Mouse (Mus musculus) midbrain, embryonic 11.5 days (tissue): ENCODE results near the gene Mfge8. TPM values are rescaled to one million over a fixed set of nuclear protein-coding genes. Genes with fewer than 3 reads are reported as not detected.

Experiments
- ATAC-seq: fragments of 200-750 bp; cut with Nextera tagmentation; 2 replicates; pipeline ENCODE4 v1.8.0; 2017; ENCODE audit warnings: moderate TSS enrichment, moderate library complexity; ENCODE audit not compliant: low FRiP score
- DNase-seq: peaks from one replicate; pipeline ENCODE4 v3.0.0; 2015; ENCODE audit warnings: low spot score; ENCODE audit errors: missing footprints
- H3K27ac ChIP-seq: fragments of 300-500 bp; sonication (generic); 2 replicates; pipeline ENCODE4 v1.5.1; 2014; ENCODE audit warnings: low read depth, low read length
- H3K27me3 ChIP-seq: fragments of 300-500 bp; sonication (generic); 2 replicates; pipeline ENCODE4 v1.6.1; 2014; ENCODE audit warnings: mild to moderate bottlenecking, low read length, moderate library complexity, mixed read lengths; ENCODE audit not compliant: control insufficient read depth, insufficient read depth
- H3K36me3 ChIP-seq: fragments of 300-500 bp; sonication (generic); 2 replicates; pipeline ENCODE4 v1.6.1; 2014; ENCODE audit warnings: mild to moderate bottlenecking, low read length, moderate library complexity, mixed read lengths; ENCODE audit not compliant: control insufficient read depth, insufficient read depth
- H3K4me1 ChIP-seq: fragments of 300-500 bp; sonication (generic); 2 replicates; pipeline ENCODE4 v1.6.1; 2014; ENCODE audit warnings: low read length; ENCODE audit not compliant: control insufficient read depth, insufficient read depth
- H3K4me2 ChIP-seq: fragments of 300-500 bp; sonication (generic); 2 replicates; pipeline ENCODE4 v1.6.1; 2014; ENCODE audit warnings: mild to moderate bottlenecking, moderate library complexity
- H3K4me3 ChIP-seq: fragments of 300-500 bp; sonication (generic); 2 replicates; pipeline ENCODE4 v1.5.1; 2014; ENCODE audit warnings: low read depth, low read length
- H3K9ac ChIP-seq: fragments of 300-500 bp; sonication (generic); 2 replicates; pipeline ENCODE4 v1.6.1; 2014; ENCODE audit warnings: low read length
- H3K9me3 ChIP-seq: fragments of 300-500 bp; sonication (generic); 2 replicates; pipeline ENCODE4 v1.6.1; 2016; ENCODE audit warnings: low read length; ENCODE audit not compliant: control insufficient read depth
- WGBS: fragments of 180-500 bp; shearing (Covaris S2); extraction: QIAGEN DNeasy Blood & Tissue Kit; methylation state at CpG from one replicate; pipeline ENCODE4 v1.1.7; 2014; 5-methylcytosine and 5-hydroxymethylcytosine counted together
- polyA plus RNA-seq: library from polyadenylated mRNA; unstranded; fragments of >200 nt; fragmentation: Nextera tagmentation; extraction: Ambion mirVana; gene quantifications from 2 replicates; pipeline ENCODE4 v1.2.1, GENCODE M21; 2014

Mfge8 gene
- polyA plus RNA-seq, 1 experiment from 2014 or later, result 70.6 TPM

- Histone ChIP-seq H3K27me3 (no peaks in the 10 kb centered on the region), H3K4me3 (no peak overlapping the region), H3K9me3 (no peaks in the 10 kb centered on the region), H3K27ac (no peak overlapping the region), H3K36me3 (no peaks in the 10 kb centered on the region), H3K4me2 (no peak overlapping the region), H3K9ac (no peak overlapping the region), H3K4me1 (no peaks in the 10 kb centered on the region)
- 48% methylated on average over 6 of the region's 6 CpGs for WGBS
- DNase-seq, result no peak
- no peak for ATAC-seq
Measured at GRCm38 (mm10) chr7:79139328-79139824, 9.5 kb downstream of the Mfge8 start.

DNA sequence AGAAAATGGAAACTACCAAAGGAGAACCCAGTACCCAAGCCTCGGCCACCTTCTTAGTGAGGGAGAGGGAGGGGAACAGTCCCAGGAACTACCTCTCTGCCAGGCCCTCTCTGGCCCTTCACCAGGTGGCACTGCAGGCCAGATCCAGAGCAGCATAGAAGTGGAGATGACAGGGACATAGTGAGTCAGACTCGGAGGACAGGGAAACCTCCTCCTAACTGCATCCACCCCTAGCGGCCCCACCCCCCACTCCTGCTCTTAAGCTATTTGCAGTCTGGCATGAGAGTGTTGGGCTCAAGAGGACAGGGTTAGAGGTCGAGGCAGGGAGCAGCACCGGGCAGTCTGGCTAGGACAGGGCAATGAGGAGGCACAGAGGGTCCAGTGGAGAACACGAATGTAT is 15.5 kb downstream of the Mfge8 start:
- WGBS, result 33% methylated on average over 6 of the region's 6 CpGs
- no peak overlapping the region for H3K9ac ChIP-seq
- ATAC-seq, result 0 out of 2 replicates have a peak, but pooled peaks have one; percentile 27
- H3K4me2 ChIP-seq, result no peak overlapping the region
- H3K4me3 ChIP-seq, result no peak overlapping the region
- peaks cover 3% of the 10 kb centered on the region; the same call in 1 of the 2 replicates for H3K27me3 ChIP-seq
- no peaks in the 10 kb centered on the region for H3K36me3 ChIP-seq
- no peak overlapping the region for H3K27ac ChIP-seq
- peaks cover 10% of the 10 kb centered on the region; the same call in 1 of the 2 replicates for H3K4me1 ChIP-seq
- H3K9me3 ChIP-seq, result no peaks in the 10 kb centered on the region
- DNase-seq, result no peak

DNA sequence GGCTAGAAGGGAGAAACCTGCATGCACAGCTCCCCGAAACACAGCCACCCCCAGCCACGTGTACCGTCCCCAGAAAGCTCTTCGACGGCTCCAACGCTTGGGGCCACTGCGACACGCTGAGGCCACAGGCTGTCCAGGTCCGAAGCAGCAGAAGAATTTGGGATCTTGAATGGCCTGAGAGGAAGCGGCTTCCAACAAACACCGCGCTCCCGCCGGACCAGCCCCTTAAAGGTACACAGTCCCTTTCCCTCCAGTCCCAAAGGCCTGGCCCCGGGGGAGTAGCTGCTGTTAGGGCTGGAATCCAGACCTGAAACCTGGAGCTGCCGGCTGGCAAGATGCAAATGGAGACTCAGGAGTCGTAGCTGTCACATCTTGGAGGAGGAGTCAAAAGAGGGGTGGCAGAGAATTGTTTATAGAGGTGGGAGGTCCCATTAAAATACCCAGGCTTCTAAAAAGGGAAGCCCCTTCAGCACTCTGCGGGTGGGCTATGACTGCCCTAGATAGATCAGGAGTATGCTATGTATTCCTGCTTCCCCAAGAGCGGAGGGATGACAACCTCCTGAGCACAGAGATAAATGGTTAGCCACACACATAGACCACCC is 17.9 kb downstream of the Mfge8 start, which contains the start of gene Hapln3:
TSS of gene Hapln3 (minus strand) at position 176 of the 602 bp plus-strand sequence.
- Histone ChIP-seq H3K27ac (no peak within 1 kb of the TSS), H3K4me3 (peak within 1 kb of the TSS; percentile 15; the same call in 1 of the 2 replicates), H3K27me3 (peaks cover 3% of the 10 kb centered on the region; the same call in 1 of the 2 replicates), H3K9me3 (no peaks in the 10 kb centered on the region), H3K4me2 (peak within 1 kb of the TSS; percentile 37), H3K4me1 (peaks cover 10% of the 10 kb centered on the region; the same call in 1 of the 2 replicates), H3K36me3 (no peaks in the 10 kb centered on the region), H3K9ac (peak within 1 kb of the TSS; percentile 18; the same call in 1 of the 2 replicates)
- peak; percentile 92 for DNase-seq
- WGBS, result 5% methylated on average over 19 of the region's 19 CpGs
- ATAC-seq, result peak; percentile 20; the same call in 1 of the 2 replicates

- 16% methylated on average over 13 of the region's 13 CpGs for WGBS
- H3K4me1 ChIP-seq, result peaks cover 10% of the 10 kb centered on the region; the same call in 1 of the 2 replicates
- H3K4me2 ChIP-seq, result peak overlapping the region; percentile 37
- H3K27me3 ChIP-seq, result peaks cover 3% of the 10 kb centered on the region; the same call in 1 of the 2 replicates
- peak overlapping the region; percentile 18; the same call in 1 of the 2 replicates for H3K9ac ChIP-seq
- no peak overlapping the region for H3K27ac ChIP-seq
- H3K36me3 ChIP-seq, result no peaks in the 10 kb centered on the region
- ATAC-seq (no peak), DNase-seq (no peak)
- H3K4me3 ChIP-seq, result peak overlapping the region; percentile 15; the same call in 1 of the 2 replicates
- no peaks in the 10 kb centered on the region for H3K9me3 ChIP-seq
Measured at GRCm38 (mm10) chr7:79130385-79130784, 18.5 kb downstream of the Mfge8 start.

- Histone ChIP-seq H3K27me3 (peaks cover 3% of the 10 kb centered on the region; the same call in 1 of the 2 replicates), H3K9ac (no peak overlapping the region), H3K4me1 (peaks cover 10% of the 10 kb centered on the region; the same call in 1 of the 2 replicates), H3K9me3 (no peaks in the 10 kb centered on the region), H3K27ac (no peak overlapping the region), H3K4me2 (peak overlapping the region; percentile 37; the same call in 1 of the 2 replicates), H3K36me3 (no peaks in the 10 kb centered on the region), H3K4me3 (no peak overlapping the region)
- 11% methylated on average over 8 of the region's 8 CpGs for WGBS
- ATAC-seq (no peak), DNase-seq (peak; percentile 88)
Measured at GRCm38 (mm10) chr7:79129883-79130282, 19.0 kb downstream of the Mfge8 start.

GRCm38 (mm10) chr7:79123465-79123864 is 25.4 kb downstream of the Mfge8 start:
- H3K9me3 ChIP-seq, result no peaks in the 10 kb centered on the region
- H3K4me1 ChIP-seq, result no peaks in the 10 kb centered on the region
- no peak overlapping the region for H3K9ac ChIP-seq
- DNase-seq (no peak), ATAC-seq (no peak)
- no peaks in the 10 kb centered on the region for H3K27me3 ChIP-seq
- no peak overlapping the region for H3K4me3 ChIP-seq
- WGBS, result 80% methylated on average over 5 of the region's 5 CpGs
- H3K36me3 ChIP-seq, result no peaks in the 10 kb centered on the region
- no peak overlapping the region for H3K27ac ChIP-seq
- no peak overlapping the region for H3K4me2 ChIP-seq

GRCm38 (mm10) chr7:79113848-79114247 is 35.0 kb downstream of the Mfge8 start:
- H3K4me1 ChIP-seq, result no peaks in the 10 kb centered on the region
- H3K27me3 ChIP-seq, result no peaks in the 10 kb centered on the region
- no peak overlapping the region for H3K4me3 ChIP-seq
- no peak overlapping the region for H3K27ac ChIP-seq
- 62% methylated on average over 4 of the region's 4 CpGs for WGBS
- H3K36me3 ChIP-seq, result no peaks in the 10 kb centered on the region
- no peaks in the 10 kb centered on the region for H3K9me3 ChIP-seq
- H3K9ac ChIP-seq, result no peak overlapping the region
- ATAC-seq (no peak), DNase-seq (no peak)
- H3K4me2 ChIP-seq, result no peak overlapping the region

GRCm38 (mm10) chr7:79096492-79096891 is 52.4 kb downstream of the Mfge8 start:
- H3K4me1 ChIP-seq, result no peaks in the 10 kb centered on the region
- no peaks in the 10 kb centered on the region for H3K27me3 ChIP-seq
- ATAC-seq (no peak), DNase-seq (no peak)
- no peak overlapping the region for H3K4me2 ChIP-seq
- no peak overlapping the region for H3K4me3 ChIP-seq
- no peaks in the 10 kb centered on the region for H3K9me3 ChIP-seq
- no peak overlapping the region for H3K9ac ChIP-seq
- no peak overlapping the region for H3K27ac ChIP-seq
- WGBS, result 69% methylated on average over 5 of the region's 5 CpGs
- no peaks in the 10 kb centered on the region for H3K36me3 ChIP-seq

DNA sequence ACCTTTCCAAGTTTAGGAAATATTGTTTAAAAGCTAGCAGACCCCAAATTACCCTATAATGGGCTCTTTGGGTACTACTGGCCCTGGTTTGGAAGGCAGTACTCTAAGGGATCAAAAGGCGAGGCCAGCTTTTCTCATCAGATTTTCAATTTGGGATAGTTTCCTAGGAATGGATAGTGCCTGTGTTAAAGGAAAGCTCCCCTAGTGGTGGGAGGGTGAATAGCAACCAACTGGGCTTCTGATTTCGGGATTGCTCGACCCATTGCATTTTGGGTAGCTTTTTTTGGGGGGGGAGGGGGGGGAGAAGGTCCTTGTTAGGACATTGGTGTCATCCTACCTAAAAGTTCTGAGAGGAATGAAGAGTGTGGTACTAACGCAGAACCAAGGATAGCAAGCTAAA is 59.7 kb downstream of the Mfge8 start:
- Histone ChIP-seq H3K27ac (no peak overlapping the region), H3K36me3 (no peaks in the 10 kb centered on the region), H3K4me3 (no peak overlapping the region), H3K9me3 (no peaks in the 10 kb centered on the region), H3K9ac (no peak overlapping the region), H3K4me2 (no peak overlapping the region), H3K27me3 (no peaks in the 10 kb centered on the region), H3K4me1 (no peaks in the 10 kb centered on the region)
- 82% methylated on average over 4 of the region's 4 CpGs for WGBS
- ATAC-seq (no peak), DNase-seq (peak; percentile 79)
